Mouse (Mus musculus) brain, embryonic 14.5 days (tissue): ENCODE results near the gene Casp3.

Experiments
- CTCF ChIP-seq: fragments of 200-500 bp; IDR thresholded peaks from 2 replicates; pipeline ENCODE4 v1.5.1; 2012; ENCODE audit warnings: inconsistent platforms, mild to moderate bottlenecking, moderate library complexity, borderline replicate concordance; ENCODE audit not compliant: insufficient read depth, insufficient read length; ENCODE audit errors: extremely low read depth
- POLR2A ChIP-seq: fragments of 200-500 bp; IDR thresholded peaks from 2 replicates; pipeline ENCODE4 v1.6.1; 2012; ENCODE audit warnings: mild to moderate bottlenecking, inconsistent platforms, borderline replicate concordance; ENCODE audit not compliant: poor library complexity, insufficient read depth, insufficient read length, severe bottlenecking; ENCODE audit errors: extremely low read depth

GRCm38 (mm10) chr8:46626642-46627041 is 9.6 kb downstream of the Casp3 start:
- no peak for TF ChIP-seq CTCF
- TF ChIP-seq POLR2A, result no peak
